In the genomic region with DNA sequence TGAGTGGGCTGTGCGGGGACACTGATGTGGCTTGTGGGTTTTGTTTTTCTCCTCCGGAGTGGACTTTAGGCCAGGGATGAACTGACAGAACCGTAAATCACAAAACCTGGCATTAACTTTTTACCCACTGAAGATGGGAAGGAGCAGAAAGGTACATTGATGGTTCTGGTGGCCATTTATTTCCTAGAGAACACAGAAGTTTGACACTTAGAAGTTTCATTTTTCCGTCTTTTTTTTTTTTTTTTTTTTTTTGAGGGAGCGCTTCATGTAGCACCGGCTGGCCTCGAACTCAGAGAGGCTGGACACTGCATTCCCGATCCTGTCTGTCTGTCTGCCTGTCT, we compare ENCODE assay signal across 8 mouse cellular contexts. TPM values are rescaled to one million over a fixed set of nuclear protein-coding genes. Genes with fewer than 3 reads are reported as not detected.
DNase-seq lines count a peak whose midpoint lies in the region; ATAC-seq and TF ChIP-seq lines count a peak whose summit lies in the region.

No protein-coding gene starts in this region.

- peak overlapping the region; percentile 97 for H3K9ac ChIP-seq in liver, adult 2 months (ENCODE audit: low read depth, low read length)
- peak overlapping the region; percentile 97 for H3K9ac ChIP-seq in intestine, embryonic 14.5 days (ENCODE audit: low read length)
- H3K9ac ChIP-seq in neural tube, embryonic 12.5 days, result peak overlapping the region; percentile 97

- peak overlapping the region; percentile 90 for H3K4me3 ChIP-seq in liver, adult 2 months (ENCODE audit: insufficient read depth, low read depth, low read length)
- H3K4me3 ChIP-seq in embryonic facial prominence, embryonic 10.5 days, result peak overlapping the region; percentile 98
- peak overlapping the region; percentile 100 for H3K4me3 ChIP-seq in intestine, embryonic 14.5 days (ENCODE audit: low read depth, low read length)
- peak overlapping the region; percentile 97 for H3K4me3 ChIP-seq in neural tube, embryonic 12.5 days

- no peaks in the 10 kb centered on the region for H3K27me3 ChIP-seq in liver, adult 2 months (ENCODE audit: control insufficient read depth, insufficient read depth, low read length)
- no peaks in the 10 kb centered on the region for H3K27me3 ChIP-seq in embryonic facial prominence, embryonic 10.5 days (replicated peaks; ENCODE audit: low read depth, poor library complexity, severe bottlenecking)
- H3K27me3 ChIP-seq in intestine, embryonic 14.5 days (replicated peaks; ENCODE audit: control insufficient read depth, insufficient read depth, low read length), result no peaks in the 10 kb centered on the region
- H3K27me3 ChIP-seq in neural tube, embryonic 12.5 days (replicated peaks), result no peaks in the 10 kb centered on the region

- ATAC-seq in intestine, embryonic 14.5 days (replicated peaks; ENCODE audit: low FRiP score, low TSS enrichment, low read depth), result no peak
- no peak for ATAC-seq in neural tube, embryonic 12.5 days (ENCODE audit: low FRiP score, low read depth)

- peaks cover 14% of the 10 kb centered on the region for H3K4me1 ChIP-seq in liver, adult 2 months (ENCODE audit: control insufficient read depth, insufficient read depth, low read length)
- H3K4me1 ChIP-seq in embryonic facial prominence, embryonic 10.5 days, result peaks cover 41% of the 10 kb centered on the region
- H3K4me1 ChIP-seq in intestine, embryonic 14.5 days (replicated peaks; ENCODE audit: control insufficient read depth, insufficient read depth, low read length), result peaks cover 16% of the 10 kb centered on the region
- peaks cover 21% of the 10 kb centered on the region for H3K4me1 ChIP-seq in neural tube, embryonic 12.5 days

- intact Hi-C loops in gastrocnemius, postnatal 14 days (cut with DNase I; ENCODE audit: low total_unique reads), result loop anchor here (10.0 kb wide), 1 partner anchor 173 kb away; no protein-coding TSS in a partner anchor

- TF ChIP-seq POLR2A in liver, adult 2 months (IDR thresholded peaks at IDR 0.05; ENCODE audit: extremely low read depth, insufficient read depth, low read length), result no peak

- DNase-seq in liver, adult 2 months (ENCODE audit: extremely low read depth, low read depth, low spot score), result peak; percentile 24
- DNase-seq in liver, result no peak
- no peak for DNase-seq in embryonic facial prominence, embryonic 10.5 days (ENCODE audit: low spot score)
- DNase-seq in intestine, embryonic 14.5 days (ENCODE audit: low spot score), result no peak
- no peak for DNase-seq in layer of hippocampus, adult 9-10 months (ENCODE audit: low spot score)
- no peak for DNase-seq in testis, postnatal 10 days (ENCODE audit: low spot score)
- no peak for DNase-seq in gastrocnemius, postnatal 14 days

- H3K4me2 ChIP-seq in intestine, embryonic 14.5 days (ENCODE audit: low read length), result peak overlapping the region; percentile 66
- peak overlapping the region; percentile 70 for H3K4me2 ChIP-seq in neural tube, embryonic 12.5 days (replicated peaks)

- peaks cover 6% of the 10 kb centered on the region; the same call in 1 of the 2 replicates for H3K9me3 ChIP-seq in embryonic facial prominence, embryonic 10.5 days
- H3K9me3 ChIP-seq in intestine, embryonic 14.5 days (ENCODE audit: control insufficient read depth, low read length), result 0 out of 2 replicates have a peak, but pooled peaks cover 5% of the 10 kb centered on the region
- H3K9me3 ChIP-seq in neural tube, embryonic 12.5 days, result no peaks in the 10 kb centered on the region

- peaks cover 23% of the 10 kb centered on the region for H3K79me2 ChIP-seq in liver, adult 2 months (ENCODE audit: control insufficient read depth, insufficient read depth, low read length)

- TF ChIP-seq CTCF in liver, adult 2 months (IDR thresholded peaks at IDR 0.05; ENCODE audit: low read depth, low read length), result no peak

- WGBS in liver, adult 2 months, result under 1% methylated on average over 8 of the region's 8 CpGs
- 2% methylated on average over 8 of the region's 8 CpGs for WGBS in embryonic facial prominence, embryonic 10.5 days
- under 1% methylated on average over 8 of the region's 8 CpGs for WGBS in intestine, embryonic 14.5 days
- 2% methylated on average over 8 of the region's 8 CpGs for WGBS in neural tube, embryonic 12.5 days

- H3K27ac ChIP-seq in liver, adult 2 months (replicated peaks; ENCODE audit: insufficient read depth, low read depth, low read length), result peak overlapping the region; percentile 94
- H3K27ac ChIP-seq in embryonic facial prominence, embryonic 10.5 days (replicated peaks), result peak overlapping the region; percentile 98
- peak overlapping the region; percentile 96; the same call in 1 of the 2 replicates for H3K27ac ChIP-seq in intestine, embryonic 14.5 days (ENCODE audit: low read depth)
- no peak overlapping the region for H3K27ac ChIP-seq in neural tube, embryonic 12.5 days

- H3K36me3 ChIP-seq in liver, adult 2 months (ENCODE audit: control insufficient read depth, insufficient read depth, low read length), result peaks cover 5% of the 10 kb centered on the region
- peaks cover 48% of the 10 kb centered on the region for H3K36me3 ChIP-seq in embryonic facial prominence, embryonic 10.5 days (replicated peaks)
- peaks cover 25% of the 10 kb centered on the region; the same call in 1 of the 2 replicates for H3K36me3 ChIP-seq in intestine, embryonic 14.5 days (ENCODE audit: control insufficient read depth, insufficient read depth, low read length)
- H3K36me3 ChIP-seq in neural tube, embryonic 12.5 days, result peaks cover 8% of the 10 kb centered on the region

RNA-seq across cellular contexts. Expression of gene Baz1b, which starts 1.1 kb away (rescaled TPM):
- total RNA-seq in liver, adult 2 months (2014; rRNA removed), result 26.9 and 27.5 TPM in 2 replicates
- polyA plus RNA-seq in liver, adult 2 months (2012; rRNA removed), result 8.8 and 11.9 TPM in 2 replicates
- polyA plus RNA-seq in embryonic facial prominence, embryonic 10.5 days (2016; fragmentation: Nextera tagmentation; extraction: Ambion mirVana), result 60.1 and 61.5 TPM in 2 replicates
- 50.8 and 54.2 TPM in 2 replicates for polyA plus RNA-seq in intestine, embryonic 14.5 days (2014; fragmentation: Nextera tagmentation; extraction: Ambion mirVana)
- polyA plus RNA-seq in neural tube, embryonic 12.5 days (2016; fragmentation: Nextera tagmentation; extraction: Ambion mirVana), result 54.7 and 58.6 TPM in 2 replicates
- 10 to 100 TPM; 24.1 to 24.8 TPM for total RNA-seq in gastrocnemius, postnatal 14 days (2021)

RNA-seq across cellular contexts. Expression of gene Bcl7b, which starts 20.1 kb away (rescaled TPM):
- total RNA-seq in liver, adult 2 months (2014; rRNA removed), result 10.5 and 11.9 TPM in 2 replicates
- 17.6 and 20.2 TPM in 2 replicates for polyA plus RNA-seq in liver, adult 2 months (2012; rRNA removed)
- 44.6 and 48.5 TPM in 2 replicates for polyA plus RNA-seq in embryonic facial prominence, embryonic 10.5 days (2016; fragmentation: Nextera tagmentation; extraction: Ambion mirVana)
- polyA plus RNA-seq in intestine, embryonic 14.5 days (2014; fragmentation: Nextera tagmentation; extraction: Ambion mirVana), result 48.0 and 55.3 TPM in 2 replicates
- polyA plus RNA-seq in neural tube, embryonic 12.5 days (2016; fragmentation: Nextera tagmentation; extraction: Ambion mirVana), result 50.1 and 50.2 TPM in 2 replicates
- 10 to 100 TPM; 24.7 to 25.3 TPM for total RNA-seq in gastrocnemius, postnatal 14 days (2021)

RNA-seq across cellular contexts. Expression of gene Tbl2, which starts 38.7 kb away (rescaled TPM):
- 5.8 and 8.0 TPM in 2 replicates for total RNA-seq in liver, adult 2 months (2014; rRNA removed)
- 9.6 and 10.1 TPM in 2 replicates for polyA plus RNA-seq in liver, adult 2 months (2012; rRNA removed)
- 21.3 and 22.2 TPM in 2 replicates for polyA plus RNA-seq in embryonic facial prominence, embryonic 10.5 days (2016; fragmentation: Nextera tagmentation; extraction: Ambion mirVana)
- 26.2 and 27.8 TPM in 2 replicates for polyA plus RNA-seq in intestine, embryonic 14.5 days (2014; fragmentation: Nextera tagmentation; extraction: Ambion mirVana)
- polyA plus RNA-seq in neural tube, embryonic 12.5 days (2016; fragmentation: Nextera tagmentation; extraction: Ambion mirVana), result 23.6 and 23.8 TPM in 2 replicates
- total RNA-seq in gastrocnemius, postnatal 14 days (2021), result 10 to 100 TPM; 11.9 to 13.3 TPM
